Mouse (Mus musculus): ENCODE data around the gene Il23r.
"Not testable (repeated sequence)": the region's sequence is repeated elsewhere in the genome, so short reads cannot be mapped to it uniquely, and the experiment has no call there.

Gene Il23r

GRCm38 (mm10) chr6:67491755-67492154, at the start of gene Il23r:
Gene Il23r, minus strand, starts transcription at chr6:67491855.
- DNase-seq (ENCODE audit: low spot score in 2 of 2) = no peak

- DNase-seq (ENCODE audit: low spot score in 2 of 2) = no peak
These were observed 44.1 kb upstream of the Il23r start, which contains the start of gene Tacstd2 for GRCm38 (mm10) chr6:67535777-67536054. Gene Tacstd2, minus strand, starts transcription at chr6:67535796.

GRCm38 (mm10) chr6:67535005-67535776, 43.5 kb upstream of the Il23r start:
- no peak for DNase-seq (ENCODE audit: low spot score in 2 of 2)

- DNase-seq (ENCODE audit: low spot score in 2 of 2) = no peak
These were observed 42.7 kb upstream of the Il23r start for GRCm38 (mm10) chr6:67534191-67535004.

GRCm38 (mm10) chr6:67532665-67533440, 41.2 kb upstream of the Il23r start:
- no peak for DNase-seq (ENCODE audit: low spot score in 2 of 2)

GRCm38 (mm10) chr6:67531822-67532162, 40.1 kb upstream of the Il23r start:
- no peak for DNase-seq (ENCODE audit: low spot score in 2 of 2)

GRCm38 (mm10) chr6:67530992-67531821, 39.6 kb upstream of the Il23r start:
- DNase-seq (ENCODE audit: low spot score in 2 of 2) = no peak

- DNase-seq (ENCODE audit: low spot score in 2 of 2) = no peak
These were observed 34.7 kb upstream of the Il23r start for GRCm38 (mm10) chr6:67526356-67526755.

- DNase-seq (ENCODE audit: low spot score in 2 of 2) = no peak
These were observed 19.1 kb upstream of the Il23r start for GRCm38 (mm10) chr6:67510752-67511151.

GRCm38 (mm10) chr6:67501938-67502337, 10.3 kb upstream of the Il23r start:
- not testable (repeated sequence) for DNase-seq (ENCODE audit: low spot score in 2 of 2)

- DNase-seq (ENCODE audit: low spot score in 2 of 2) = no peak
These were observed 10.6 kb downstream of the Il23r start for GRCm38 (mm10) chr6:67481012-67481411.

GRCm38 (mm10) chr6:67471242-67471641, 20.4 kb downstream of the Il23r start:
- no peak for DNase-seq (ENCODE audit: low spot score in 2 of 2)

- no peak for DNase-seq (ENCODE audit: low spot score in 2 of 2)
These were observed 32.2 kb downstream of the Il23r start for GRCm38 (mm10) chr6:67459424-67459823.

GRCm38 (mm10) chr6:67451330-67451729, 40.3 kb downstream of the Il23r start:
- DNase-seq (ENCODE audit: low spot score in 2 of 2) = no peak

- DNase-seq (ENCODE audit: low spot score in 2 of 2) = no peak
These were observed 45.8 kb downstream of the Il23r start for GRCm38 (mm10) chr6:67445866-67446265.

GRCm38 (mm10) chr6:67443124-67443523, 48.5 kb downstream of the Il23r start:
- no peak for DNase-seq (ENCODE audit: low spot score in 2 of 2)

GRCm38 (mm10) chr6:67437814-67438385, 53.8 kb downstream of the Il23r start:
- no peak for DNase-seq (ENCODE audit: low spot score in 2 of 2)

GRCm38 (mm10) chr6:67437028-67437427, 54.6 kb downstream of the Il23r start:
- no peak for DNase-seq (ENCODE audit: low spot score in 2 of 2)

- no peak for DNase-seq (ENCODE audit: low spot score in 2 of 2)
These were observed 55.4 kb downstream of the Il23r start for GRCm38 (mm10) chr6:67436295-67436694.

GRCm38 (mm10) chr6:67435711-67436110, 55.9 kb downstream of the Il23r start:
- no peak for DNase-seq (ENCODE audit: low spot score in 2 of 2)
